Mouse (Mus musculus) G1E (cell line): Measurements from ENCODE around the gene Zc2hc1c.
"Not testable (repeated sequence)": the region's sequence is repeated elsewhere in the genome, so short reads cannot be mapped to it uniquely, and the experiment has no call there.

Experiments
- CTCF ChIP-seq: IDR thresholded peaks from 2 replicates; pipeline ENCODE4 v1.5.1; 2012; ENCODE audit warnings: low read depth, low read length, inconsistent platforms, mixed read lengths
- GATA1 ChIP-seq: IDR thresholded peaks from 2 replicates; pipeline ENCODE4 v1.6.1; 2012; ENCODE audit warnings: borderline replicate concordance, low read length, inconsistent platforms, mixed read lengths
- GATA2 ChIP-seq: IDR thresholded peaks from 2 replicates; pipeline ENCODE4 v1.6.1; 2012; ENCODE audit warnings: low read depth, low read length, inconsistent platforms, borderline replicate concordance
- POLR2AphosphoS5 ChIP-seq: IDR thresholded peaks from 2 replicates; pipeline ENCODE4 v1.6.1; 2012; ENCODE audit warnings: low read depth, low read length, inconsistent platforms; ENCODE audit not compliant: insufficient replicate concordance
- TAL1 ChIP-seq: conservative IDR thresholded peaks from 2 replicates; pipeline ENCODE4 v1.6.1; 2012; ENCODE audit warnings: low read depth, low read length, inconsistent platforms, mixed read lengths

- TF ChIP-seq CTCF, GATA1, TAL1, POLR2AphosphoS5, GATA2: not testable (repeated sequence)
These were observed 6.6 kb upstream of the Zc2hc1c start for GRCm38 (mm10) chr12:85281756-85282155.
